Mouse (Mus musculus) heart, adult 2 months (tissue): ENCODE results near the gene Ostm1. TPM values are rescaled to one million over a fixed set of nuclear protein-coding genes. Genes with fewer than 3 reads are reported as not detected.

Source experiments
- DNase-seq, 2 experiments: peaks; one replicate each; pipeline ENCODE4 v3.0.0; 2021
- H3K27ac ChIP-seq: fragments of 200-600 bp; 2 replicates; pipeline ENCODE4 v1.8.1; 2022
- H3K27me3 ChIP-seq: fragments of 200-500 bp; 2 replicates; pipeline ENCODE4 v1.6.1; 2012; ENCODE audit warnings: mild to moderate bottlenecking, low read length, inconsistent platforms, mixed read lengths; ENCODE audit not compliant: control insufficient read depth, insufficient read depth
- H3K36me3 ChIP-seq: fragments of 200-500 bp; 2 replicates; pipeline ENCODE4 v1.6.1; 2012; ENCODE audit warnings: low read length, inconsistent platforms; ENCODE audit not compliant: control insufficient read depth, insufficient read depth
- H3K4me1 ChIP-seq: fragments of 200-500 bp; 2 replicates; pipeline ENCODE4 v1.6.1; 2011; ENCODE audit warnings: low read length; ENCODE audit not compliant: control insufficient read depth, insufficient read depth
- H3K4me3 ChIP-seq: fragments of 200-600 bp; 2 replicates; pipeline ENCODE4 v1.8.1; 2022
- H3K79me2 ChIP-seq: fragments of 200-500 bp; replicated peaks from 2 replicates; pipeline ENCODE4 v1.6.1; 2012; ENCODE audit warnings: mild to moderate bottlenecking, inconsistent platforms, low read length, moderate library complexity, mixed read lengths; ENCODE audit not compliant: control insufficient read depth, insufficient read depth
- H3K9ac ChIP-seq: fragments of 200-500 bp; 2 replicates; pipeline ENCODE4 v1.6.1; 2012; ENCODE audit warnings: low read depth, mild to moderate bottlenecking, control low read depth, inconsistent platforms, low read length, mixed read lengths
- CTCF ChIP-seq: fragments of 200-600 bp; IDR thresholded peaks from 2 replicates; pipeline ENCODE4 v1.8.1; 2022; ENCODE audit warnings: antibody characterized with exemption, mild to moderate bottlenecking, moderate library complexity
- EP300 ChIP-seq: fragments of 200-500 bp; IDR thresholded peaks from 2 replicates; pipeline ENCODE4 v1.6.1; 2011; ENCODE audit warnings: low read depth, low read length, control low read depth; ENCODE audit not compliant: insufficient read depth
- POLR2A ChIP-seq: fragments of 200-500 bp; IDR thresholded peaks from 2 replicates; pipeline ENCODE4 v1.6.1; 2011; ENCODE audit warnings: mild to moderate bottlenecking, low read depth, low read length, control low read depth; ENCODE audit not compliant: insufficient read depth
- WGBS: fragments of 180-500 bp; shearing (Covaris S2); methylation state at CpG from one replicate; pipeline ENCODE4 v1.1.7; 2018; 5-methylcytosine and 5-hydroxymethylcytosine counted together
- intact Hi-C: fragments of 180-260 bp; cut with DNase I; formaldehyde crosslinking; loops from one replicate; pipeline ENCODE4 v1.15.1; 2025
- polyA plus RNA-seq: library from polyadenylated mRNA; depleted of rRNA; stranded (reverse); fragments of >200 nt; gene quantifications from 2 replicates; pipeline ENCODE4 v1.2.3, GENCODE M21; 2012; rRNA removed
- total RNA-seq, 2 experiments: library from RNA; stranded (reverse); gene quantifications; 2 replicates each; pipeline ENCODE4 v1.2.3; 2021

Gene Ostm1
- total and polyA plus RNA-seq, 3 experiments: 14.0 to 19.2 (median 18.0) TPM

- Histone ChIP-seq H3K79me2 (no peaks in the 10 kb centered on the region), H3K4me3 (no peak overlapping the region), H3K4me1 (no peaks in the 10 kb centered on the region), H3K9ac (no peak overlapping the region), H3K36me3 (no peaks in the 10 kb centered on the region), H3K27ac (no peak overlapping the region), H3K27me3 (no peaks in the 10 kb centered on the region)
- TF ChIP-seq EP300 (no peak), CTCF (no peak), POLR2A (no peak)
- DNase-seq: no peak
- WGBS: 85% methylated on average over 5 of the region's 5 CpGs
- intact Hi-C loops: no loop called here
Observed at GRCm38 (mm10) chr10:42722116-42722515, 138.5 kb downstream of the Ostm1 start.

- Histone ChIP-seq H3K4me3 (no peak overlapping the region), H3K4me1 (no peaks in the 10 kb centered on the region), H3K27me3 (no peaks in the 10 kb centered on the region), H3K27ac (no peak overlapping the region), H3K36me3 (no peaks in the 10 kb centered on the region), H3K79me2 (no peaks in the 10 kb centered on the region), H3K9ac (no peak overlapping the region)
- TF ChIP-seq EP300: no peak
- no peak for TF ChIP-seq CTCF
- no peak for TF ChIP-seq POLR2A
- intact Hi-C loops: no loop called here
- 81% methylated on average over 13 of the region's 13 CpGs for WGBS
- no peak for DNase-seq
Observed at GRCm38 (mm10) chr10:42723275-42724232, 139.9 kb downstream of the Ostm1 start.

GRCm38 (mm10) chr10:42729607-42730006, 146.0 kb downstream of the Ostm1 start:
- TF ChIP-seq POLR2A (no peak), EP300 (no peak), CTCF (no peak)
- Histone ChIP-seq H3K9ac (no peak overlapping the region), H3K4me1 (no peaks in the 10 kb centered on the region), H3K4me3 (no peak overlapping the region), H3K79me2 (no peaks in the 10 kb centered on the region), H3K36me3 (no peaks in the 10 kb centered on the region), H3K27me3 (no peaks in the 10 kb centered on the region), H3K27ac (no peak overlapping the region)
- 60% methylated on average over 2 of the region's 2 CpGs for WGBS
- no peak for DNase-seq
- intact Hi-C loops: no loop called here

DNA sequence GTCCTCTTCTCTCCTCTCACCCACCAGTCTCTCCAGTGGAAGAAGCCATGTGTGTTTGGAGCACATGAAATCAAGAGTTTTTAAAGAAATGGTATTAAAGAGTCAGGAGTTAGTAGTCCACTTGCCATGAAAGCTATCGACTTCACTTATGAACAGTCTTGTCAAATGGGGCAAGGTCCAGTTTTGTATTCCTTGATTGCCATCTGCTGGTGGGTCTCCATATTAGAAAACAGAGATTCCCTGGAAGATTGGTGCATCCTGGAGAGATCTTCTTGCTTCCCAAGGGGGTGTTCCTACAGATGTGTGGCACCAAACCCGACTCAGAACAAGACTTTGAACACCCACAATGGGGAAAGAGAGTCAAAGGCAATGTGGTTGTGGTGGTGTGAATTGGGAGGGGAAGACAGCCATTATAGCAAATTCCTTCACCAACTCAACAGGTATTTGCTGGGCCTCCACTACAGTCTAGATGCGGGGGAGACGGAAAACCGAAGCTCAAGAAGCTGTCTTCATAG, 151.0 kb downstream of the Ostm1 start:
- TF ChIP-seq CTCF: peak; percentile 60
- TF ChIP-seq POLR2A: no peak
- H3K9ac ChIP-seq: no peak overlapping the region
- intact Hi-C loops: loop anchor here (2.0 kb wide), 1 partner anchor 426 kb away; no protein-coding TSS in a partner anchor
- DNase-seq: no peak
- no peak overlapping the region for H3K4me3 ChIP-seq
- H3K36me3 ChIP-seq: no peaks in the 10 kb centered on the region
- H3K4me1 ChIP-seq: no peaks in the 10 kb centered on the region
- WGBS: 51% methylated on average over 5 of the region's 5 CpGs
- H3K27me3 ChIP-seq: no peaks in the 10 kb centered on the region
- no peaks in the 10 kb centered on the region for H3K79me2 ChIP-seq
- no peak overlapping the region for H3K27ac ChIP-seq

DNA sequence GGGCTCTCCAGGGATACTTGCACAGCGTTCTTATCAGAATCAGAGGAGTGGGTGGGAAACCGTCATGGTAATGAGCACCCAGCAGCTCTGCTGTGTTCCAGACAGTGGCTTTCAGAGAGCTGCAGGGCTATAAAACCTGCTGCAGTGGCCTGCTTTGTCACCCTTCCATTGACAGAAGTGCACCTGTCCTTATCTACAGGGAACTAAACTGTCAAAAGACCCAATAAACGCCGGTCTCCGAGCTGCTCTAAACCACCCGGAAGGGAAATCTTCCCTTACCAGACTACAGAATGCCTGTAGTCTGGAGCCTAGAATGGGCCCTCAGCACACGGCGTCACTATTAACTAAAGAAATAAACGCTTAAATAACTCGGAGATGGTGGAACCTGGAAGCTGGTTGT, 168.2 kb downstream of the Ostm1 start:
- intact Hi-C loops: no loop called here
- TF ChIP-seq CTCF (no peak), EP300 (no peak), POLR2A (no peak)
- no peak overlapping the region for H3K9ac ChIP-seq
- H3K4me3 ChIP-seq: no peak overlapping the region
- DNase-seq: no peak
- no peak overlapping the region for H3K27ac ChIP-seq
- H3K27me3 ChIP-seq: no peaks in the 10 kb centered on the region
- no peaks in the 10 kb centered on the region for H3K4me1 ChIP-seq
- no peaks in the 10 kb centered on the region for H3K36me3 ChIP-seq
- WGBS: 72% methylated on average over 10 of the region's 10 CpGs
- no peaks in the 10 kb centered on the region for H3K79me2 ChIP-seq

Other genes starting within 250 kb of the Ostm1 start
- gene Afg1l, start 105.3 kb upstream of the Ostm1 start, total RNA-seq: 10 to 100 TPM; 28.6 to 31.3 TPM
- gene Afg1l, start 105.3 kb upstream of the Ostm1 start, polyA plus RNA-seq: 22.3 and 36.8 TPM in 2 replicates
- gene Snx3, start 81.8 kb upstream of the Ostm1 start, total RNA-seq: 100 to 1,000 TPM; 164 to 179 TPM
- gene Snx3, start 81.8 kb upstream of the Ostm1 start, polyA plus RNA-seq: 258 and 403 TPM in 2 replicates
- gene Nr2e1, start 190 bp upstream of the Ostm1 start, total RNA-seq: not detected
- gene Nr2e1, start 190 bp upstream of the Ostm1 start, polyA plus RNA-seq: not detected in 2 replicates
- 10 to 100 TPM; 30.0 to 37.6 TPM for gene Sec63, start 177.7 kb downstream of the Ostm1 start, total RNA-seq
- gene Sec63, start 177.7 kb downstream of the Ostm1 start, polyA plus RNA-seq: 6.0 and 11.8 TPM in 2 replicates